Mouse (Mus musculus) cerebellum, adult 2 months (tissue): Measurements from ENCODE around the gene Gm21425. TPM values are rescaled to one million over a fixed set of nuclear protein-coding genes. Genes with fewer than 3 reads are reported as not detected.
"Not testable (repeated sequence)": the region's sequence is repeated elsewhere in the genome, so short reads cannot be mapped to it uniquely, and the experiment has no call there.

Experiments
- DNase-seq, 2 experiments: peaks; one replicate each; pipeline ENCODE4 v3.0.0; 2021
- H3K27ac ChIP-seq: fragments of 200-500 bp; 2 replicates; pipeline ENCODE4 v1.5.1; 2012; ENCODE audit warnings: low read length, control low read depth, inconsistent platforms; ENCODE audit not compliant: insufficient read depth
- H3K27me3 ChIP-seq: fragments of 200-500 bp; 2 replicates; pipeline ENCODE4 v1.6.1; 2012; ENCODE audit warnings: inconsistent platforms, mild to moderate bottlenecking, low read length, moderate library complexity; ENCODE audit not compliant: control insufficient read depth, insufficient read depth
- H3K4me1 ChIP-seq: fragments of 200-500 bp; 2 replicates; pipeline ENCODE4 v1.6.1; 2011; ENCODE audit warnings: low read length; ENCODE audit not compliant: control insufficient read depth, insufficient read depth
- H3K4me3 ChIP-seq: fragments of 200-500 bp; replicated peaks from 2 replicates; pipeline ENCODE3; 2011; ENCODE audit warnings: mild to moderate bottlenecking, low read depth, low read length, control low read depth; ENCODE audit not compliant: insufficient read depth
- WGBS: fragments of 180-500 bp; shearing (Covaris S2); methylation state at CpG from one replicate; pipeline ENCODE4 v1.1.7; 2018; 5-methylcytosine and 5-hydroxymethylcytosine counted together
- polyA plus RNA-seq: library from polyadenylated mRNA; depleted of rRNA; stranded (reverse); fragments of >200 nt; gene quantifications from 2 replicates; pipeline ENCODE4 v1.2.3, GENCODE M21; 2012; rRNA removed

Gm21425 gene
- not detected in 2 replicates for polyA plus RNA-seq

- not testable (repeated sequence) for H3K4me3 ChIP-seq, DNase-seq, H3K4me1 ChIP-seq, H3K27ac ChIP-seq, H3K27me3 ChIP-seq
Observed at GRCm38 (mm10) chrY:13161668-13162067, at the start of gene Gm21425. Gm21425 (plus strand) TSS chrY:13161968.

GRCm38 (mm10) chrY:13133392-13133791 is 28.4 kb upstream of the Gm21425 start, which contains the start of gene Gm21891:
Gm21891 (minus strand) TSS chrY:13133492.
- no CpG with 5 or more reads among the region's 3 CpGs for WGBS
- not testable (repeated sequence) for H3K27ac ChIP-seq, H3K4me1 ChIP-seq, H3K4me3 ChIP-seq, H3K27me3 ChIP-seq, DNase-seq

Other genes with a start within 250 kb of the Gm21425 start
- gene Gm20807, start 119.1 kb upstream of the Gm21425 start, polyA plus RNA-seq: not detected in 2 replicates
- not detected in 2 replicates for gene Gm21891, start 28.5 kb upstream of the Gm21425 start, polyA plus RNA-seq
- not detected in 2 replicates for gene Gm21828, start 62.0 kb downstream of the Gm21425 start, polyA plus RNA-seq
- gene Gm21440, start 90.4 kb downstream of the Gm21425 start, polyA plus RNA-seq: not detected in 2 replicates
- gene Gm21454, start 90.5 kb downstream of the Gm21425 start, polyA plus RNA-seq: not detected in 2 replicates
- not detected in 2 replicates for gene Gm21725, start 187.1 kb downstream of the Gm21425 start, polyA plus RNA-seq